Mouse (Mus musculus): ENCODE results near the gene Kcnk3. TPM values are rescaled to one million over a fixed set of nuclear protein-coding genes. Genes with fewer than 3 reads are reported as not detected.

Gene Kcnk3
- polyA plus RNA-seq, 1 experiment, result not detected

- Histone ChIP-seq H3K9me3 (replicated peaks; ENCODE audit: control insufficient read depth, insufficient read depth, low read length, poor library complexity, severe bottlenecking) (no peaks in the 10 kb centered on the region), H3K27ac (ENCODE audit: insufficient read depth, low read length) (peak overlapping the region; percentile 32), H3K27me3 (ENCODE audit: control insufficient read depth, insufficient read depth, low read length, poor library complexity, severe bottlenecking) (no peaks in the 10 kb centered on the region), H3K9ac (ENCODE audit: low read depth, poor library complexity, severe bottlenecking) (peak overlapping the region; percentile 95), H3K36me3 (ENCODE audit: control insufficient read depth, insufficient read depth, low read length, poor library complexity, severe bottlenecking) (peaks cover 41% of the 10 kb centered on the region), H3K4me1 (ENCODE audit: control insufficient read depth, insufficient read depth, low read length) (no peaks in the 10 kb centered on the region), H3K4me3 (ENCODE audit: low read depth, low read length) (peak overlapping the region; percentile 95)
- TF ChIP-seq POLR2A (IDR thresholded peaks at IDR 0.05; ENCODE audit: insufficient read depth, low read length) (no peak), CTCF (IDR thresholded peaks at IDR 0.05; ENCODE audit: low read depth, low read length) (no peak), EP300 (IDR thresholded peaks at IDR 0.05; ENCODE audit: insufficient read depth, low read depth, low read length) (no peak)
These were observed 79.2 kb downstream of the Kcnk3 start for GRCm38 (mm10) chr5:30667215-30667614.

GRCm38 (mm10) chr5:30667686-30668085 is 79.7 kb downstream of the Kcnk3 start:
- no peaks in the 10 kb centered on the region for H3K9me3 ChIP-seq (replicated peaks; ENCODE audit: control insufficient read depth, insufficient read depth, low read length, poor library complexity, severe bottlenecking)
- H3K9ac ChIP-seq (ENCODE audit: low read depth, poor library complexity, severe bottlenecking), result peak overlapping the region; percentile 95
- peak overlapping the region; percentile 95 for H3K4me3 ChIP-seq (ENCODE audit: low read depth, low read length)
- no peaks in the 10 kb centered on the region for H3K4me1 ChIP-seq (ENCODE audit: control insufficient read depth, insufficient read depth, low read length)
- H3K27me3 ChIP-seq (ENCODE audit: control insufficient read depth, insufficient read depth, low read length, poor library complexity, severe bottlenecking), result no peaks in the 10 kb centered on the region
- peaks cover 45% of the 10 kb centered on the region for H3K36me3 ChIP-seq (ENCODE audit: control insufficient read depth, insufficient read depth, low read length, poor library complexity, severe bottlenecking)
- H3K27ac ChIP-seq (ENCODE audit: insufficient read depth, low read length), result 0 out of 2 replicates have a peak overlapping the region, but pooled peaks have one; percentile 32
- TF ChIP-seq POLR2A (IDR thresholded peaks at IDR 0.05; ENCODE audit: insufficient read depth, low read length) (no peak), CTCF (IDR thresholded peaks at IDR 0.05; ENCODE audit: low read depth, low read length) (no peak), EP300 (IDR thresholded peaks at IDR 0.05; ENCODE audit: insufficient read depth, low read depth, low read length) (no peak)

DNA sequence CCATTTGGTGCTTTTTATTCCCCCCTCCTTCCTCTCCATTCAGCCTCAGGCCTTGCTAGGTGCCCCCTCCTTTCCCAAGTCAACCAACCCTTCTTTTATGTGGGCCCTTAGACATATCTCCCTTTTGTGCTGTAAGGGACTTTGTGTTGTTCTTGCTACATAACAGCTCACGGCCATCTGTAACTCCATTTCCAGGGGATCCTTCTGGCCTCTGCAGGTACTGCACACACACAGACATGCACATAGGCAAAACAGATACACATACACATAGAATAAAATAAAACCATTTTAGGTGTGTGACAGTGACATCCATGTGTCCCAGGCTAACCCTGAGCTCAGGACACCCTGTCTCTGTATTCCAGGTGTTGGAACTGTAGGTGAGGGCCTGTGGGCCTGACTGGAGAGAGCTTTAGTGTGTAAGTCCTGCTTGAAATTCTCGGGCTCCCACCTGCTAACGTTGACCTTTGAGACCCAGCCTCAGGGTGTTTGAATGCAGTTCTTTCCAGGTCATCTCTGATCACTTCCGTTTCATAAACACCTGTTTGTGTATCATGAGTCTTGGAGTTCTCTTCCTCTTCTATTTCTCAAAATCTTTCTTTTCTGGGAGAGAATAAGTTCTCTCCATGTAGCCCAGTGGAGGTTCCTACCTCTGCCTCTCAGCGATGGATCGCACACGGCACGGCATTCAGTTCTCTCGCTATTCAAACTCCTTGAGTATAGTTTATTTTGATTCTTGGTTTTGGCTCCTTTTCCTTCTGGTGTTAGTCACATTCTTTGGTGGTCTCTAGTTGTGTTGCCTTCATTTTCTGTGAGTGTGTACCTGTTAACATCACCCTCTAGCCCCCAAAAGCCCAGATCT is 80.9 kb downstream of the Kcnk3 start:
- H3K9ac ChIP-seq (ENCODE audit: low read depth, poor library complexity, severe bottlenecking), result no peak overlapping the region
- H3K4me3 ChIP-seq (ENCODE audit: low read depth, low read length), result peak overlapping the region; percentile 40
- H3K27ac ChIP-seq (ENCODE audit: insufficient read depth, low read length), result no peak overlapping the region
- no peaks in the 10 kb centered on the region for H3K4me1 ChIP-seq (ENCODE audit: control insufficient read depth, insufficient read depth, low read length)
- H3K9me3 ChIP-seq (replicated peaks; ENCODE audit: control insufficient read depth, insufficient read depth, low read length, poor library complexity, severe bottlenecking), result no peaks in the 10 kb centered on the region
- TF ChIP-seq CTCF (IDR thresholded peaks at IDR 0.05; ENCODE audit: low read depth, low read length) (no peak), EP300 (IDR thresholded peaks at IDR 0.05; ENCODE audit: insufficient read depth, low read depth, low read length) (no peak), POLR2A (IDR thresholded peaks at IDR 0.05; ENCODE audit: insufficient read depth, low read length) (no peak)
- peaks cover 55% of the 10 kb centered on the region for H3K36me3 ChIP-seq (ENCODE audit: control insufficient read depth, insufficient read depth, low read length, poor library complexity, severe bottlenecking)
- no peaks in the 10 kb centered on the region for H3K27me3 ChIP-seq (ENCODE audit: control insufficient read depth, insufficient read depth, low read length, poor library complexity, severe bottlenecking)

GRCm38 (mm10) chr5:30669496-30669830 is 81.5 kb downstream of the Kcnk3 start:
- Histone ChIP-seq H3K27me3 (ENCODE audit: control insufficient read depth, insufficient read depth, low read length, poor library complexity, severe bottlenecking) (no peaks in the 10 kb centered on the region), H3K36me3 (ENCODE audit: control insufficient read depth, insufficient read depth, low read length, poor library complexity, severe bottlenecking) (peaks cover 61% of the 10 kb centered on the region), H3K9me3 (replicated peaks; ENCODE audit: control insufficient read depth, insufficient read depth, low read length, poor library complexity, severe bottlenecking) (no peaks in the 10 kb centered on the region), H3K27ac (ENCODE audit: insufficient read depth, low read length) (no peak overlapping the region), H3K4me1 (ENCODE audit: control insufficient read depth, insufficient read depth, low read length) (no peaks in the 10 kb centered on the region), H3K4me3 (ENCODE audit: low read depth, low read length) (no peak overlapping the region), H3K9ac (ENCODE audit: low read depth, poor library complexity, severe bottlenecking) (no peak overlapping the region)
- TF ChIP-seq CTCF (IDR thresholded peaks at IDR 0.05; ENCODE audit: low read depth, low read length) (no peak), EP300 (IDR thresholded peaks at IDR 0.05; ENCODE audit: insufficient read depth, low read depth, low read length) (no peak), POLR2A (IDR thresholded peaks at IDR 0.05; ENCODE audit: insufficient read depth, low read length) (no peak)

- no peak overlapping the region for H3K9ac ChIP-seq (ENCODE audit: low read depth, poor library complexity, severe bottlenecking)
- H3K9me3 ChIP-seq (replicated peaks; ENCODE audit: control insufficient read depth, insufficient read depth, low read length, poor library complexity, severe bottlenecking), result no peaks in the 10 kb centered on the region
- TF ChIP-seq EP300 (IDR thresholded peaks at IDR 0.05; ENCODE audit: insufficient read depth, low read depth, low read length) (no peak), CTCF (IDR thresholded peaks at IDR 0.05; ENCODE audit: low read depth, low read length) (no peak), POLR2A (IDR thresholded peaks at IDR 0.05; ENCODE audit: insufficient read depth, low read length) (no peak)
- no peaks in the 10 kb centered on the region for H3K4me1 ChIP-seq (ENCODE audit: control insufficient read depth, insufficient read depth, low read length)
- no peaks in the 10 kb centered on the region for H3K27me3 ChIP-seq (ENCODE audit: control insufficient read depth, insufficient read depth, low read length, poor library complexity, severe bottlenecking)
- H3K36me3 ChIP-seq (ENCODE audit: control insufficient read depth, insufficient read depth, low read length, poor library complexity, severe bottlenecking), result peaks cover 65% of the 10 kb centered on the region
- H3K27ac ChIP-seq (ENCODE audit: insufficient read depth, low read length), result no peak overlapping the region
- no peak overlapping the region for H3K4me3 ChIP-seq (ENCODE audit: low read depth, low read length)
These were observed 82.1 kb downstream of the Kcnk3 start for GRCm38 (mm10) chr5:30670091-30670490.

DNA sequence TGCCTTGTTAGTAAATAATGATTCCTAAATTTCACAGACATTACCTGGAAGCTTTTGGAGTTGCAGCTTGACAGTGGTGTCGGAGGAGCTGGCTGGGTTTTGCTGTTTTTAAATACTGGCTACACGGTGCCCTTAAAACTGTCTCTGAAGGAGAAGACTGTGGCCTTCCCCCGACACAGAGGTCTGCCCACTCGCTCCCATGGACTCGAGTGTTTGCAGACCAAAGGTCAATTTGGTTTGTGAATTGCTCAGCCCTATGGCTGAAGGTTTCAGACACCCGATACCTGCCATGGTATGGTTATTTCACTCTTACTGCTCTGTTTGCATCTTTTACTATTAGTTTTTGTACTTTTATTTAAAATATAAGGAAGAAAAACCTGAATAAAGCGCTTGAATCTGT is 86.0 kb downstream of the Kcnk3 start:
- H3K36me3 ChIP-seq (ENCODE audit: control insufficient read depth, insufficient read depth, low read length, poor library complexity, severe bottlenecking), result peaks cover 58% of the 10 kb centered on the region
- no peaks in the 10 kb centered on the region for H3K9me3 ChIP-seq (replicated peaks; ENCODE audit: control insufficient read depth, insufficient read depth, low read length, poor library complexity, severe bottlenecking)
- H3K9ac ChIP-seq (ENCODE audit: low read depth, poor library complexity, severe bottlenecking), result no peak overlapping the region
- no peaks in the 10 kb centered on the region for H3K4me1 ChIP-seq (ENCODE audit: control insufficient read depth, insufficient read depth, low read length)
- no peak overlapping the region for H3K4me3 ChIP-seq (ENCODE audit: low read depth, low read length)
- no peaks in the 10 kb centered on the region for H3K27me3 ChIP-seq (ENCODE audit: control insufficient read depth, insufficient read depth, low read length, poor library complexity, severe bottlenecking)
- H3K27ac ChIP-seq (ENCODE audit: insufficient read depth, low read length), result no peak overlapping the region
- TF ChIP-seq CTCF (IDR thresholded peaks at IDR 0.05; ENCODE audit: low read depth, low read length) (no peak), POLR2A (IDR thresholded peaks at IDR 0.05; ENCODE audit: insufficient read depth, low read length) (no peak), EP300 (IDR thresholded peaks at IDR 0.05; ENCODE audit: insufficient read depth, low read depth, low read length) (no peak)

Other genes starting within 250 kb of the Kcnk3 start
- gene Otof, start 126.2 kb upstream of the Kcnk3 start, polyA plus RNA-seq (2011; ENCODE audit: insufficient read depth, insufficient read length, low read depth, missing spikeins), result not detected in 2 replicates
- gene 1700001C02Rik, start 122.1 kb upstream of the Kcnk3 start, polyA plus RNA-seq (2011; ENCODE audit: insufficient read depth, insufficient read length, low read depth, missing spikeins), result not detected in 2 replicates
- gene Cib4, start 42.3 kb upstream of the Kcnk3 start, polyA plus RNA-seq (2011; ENCODE audit: insufficient read depth, insufficient read length, low read depth, missing spikeins), result not detected in 2 replicates
- 14.3 and 17.6 TPM in 2 replicates for gene Slc35f6, start 59.8 kb downstream of the Kcnk3 start, polyA plus RNA-seq (2011; ENCODE audit: insufficient read depth, insufficient read length, low read depth, missing spikeins)
- gene Cenpa, start 78.6 kb downstream of the Kcnk3 start, polyA plus RNA-seq (2011; ENCODE audit: insufficient read depth, insufficient read length, low read depth, missing spikeins), result 257 and 258 TPM in 2 replicates
- 33.4 and 35.2 TPM in 2 replicates for gene Dpysl5, start 123.4 kb downstream of the Kcnk3 start, polyA plus RNA-seq (2011; ENCODE audit: insufficient read depth, insufficient read length, low read depth, missing spikeins)
- gene Mapre3, start 226.5 kb downstream of the Kcnk3 start, polyA plus RNA-seq (2011; ENCODE audit: insufficient read depth, insufficient read length, low read depth, missing spikeins), result 12.8 and 15.6 TPM in 2 replicates

All from ES-Bruce4 (cell line).